Mouse (Mus musculus) erythroblast, embryonic 14.5 days (primary cell): ENCODE measurements around the gene Fam129a.

Source experiments
- GATA1 ChIP-seq: IDR thresholded peaks from 2 replicates; pipeline ENCODE4 v1.6.1; 2012; ENCODE audit warnings: low read length, inconsistent platforms, mixed read lengths
- TAL1 ChIP-seq: IDR thresholded peaks from 3 replicates; pipeline ENCODE4 v1.6.1; 2012; ENCODE audit warnings: low read length, inconsistent platforms, mixed read lengths

DNA sequence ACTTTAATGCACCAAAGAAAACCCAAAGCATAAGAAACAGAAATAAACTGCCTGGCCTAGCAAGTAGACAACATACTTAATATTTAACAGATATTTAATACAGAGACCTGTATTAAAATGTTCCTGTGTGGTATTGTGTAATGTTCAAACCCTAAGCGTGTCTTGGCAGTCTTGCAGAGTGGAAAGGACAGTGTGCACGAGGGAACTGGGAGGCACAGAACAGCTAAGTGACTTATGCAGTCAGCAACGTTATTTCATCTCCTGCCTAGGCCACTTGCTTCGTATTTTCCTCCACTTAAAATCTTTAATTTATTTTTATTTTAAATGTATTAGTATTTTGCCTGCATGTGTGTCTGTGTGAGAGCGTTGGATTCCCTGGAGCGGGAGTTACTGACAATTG lies 119.1 kb downstream of the Fam129a start:
- no peak for TF ChIP-seq TAL1
- no peak for TF ChIP-seq GATA1
